Mouse (Mus musculus) megakaryocyte, embryonic 14.5 days (primary cell): Measurements from ENCODE around the gene Cd47.

ENCODE experiments used
- FLI1 ChIP-seq: IDR thresholded peaks from 2 replicates; pipeline ENCODE4 v1.6.1; 2012; ENCODE audit warnings: low read length, inconsistent platforms, mixed read lengths
- GATA1 ChIP-seq: IDR thresholded peaks from 3 replicates; pipeline ENCODE4 v1.6.1; 2012; ENCODE audit warnings: mixed read lengths, low read length, inconsistent platforms, borderline replicate concordance

DNA sequence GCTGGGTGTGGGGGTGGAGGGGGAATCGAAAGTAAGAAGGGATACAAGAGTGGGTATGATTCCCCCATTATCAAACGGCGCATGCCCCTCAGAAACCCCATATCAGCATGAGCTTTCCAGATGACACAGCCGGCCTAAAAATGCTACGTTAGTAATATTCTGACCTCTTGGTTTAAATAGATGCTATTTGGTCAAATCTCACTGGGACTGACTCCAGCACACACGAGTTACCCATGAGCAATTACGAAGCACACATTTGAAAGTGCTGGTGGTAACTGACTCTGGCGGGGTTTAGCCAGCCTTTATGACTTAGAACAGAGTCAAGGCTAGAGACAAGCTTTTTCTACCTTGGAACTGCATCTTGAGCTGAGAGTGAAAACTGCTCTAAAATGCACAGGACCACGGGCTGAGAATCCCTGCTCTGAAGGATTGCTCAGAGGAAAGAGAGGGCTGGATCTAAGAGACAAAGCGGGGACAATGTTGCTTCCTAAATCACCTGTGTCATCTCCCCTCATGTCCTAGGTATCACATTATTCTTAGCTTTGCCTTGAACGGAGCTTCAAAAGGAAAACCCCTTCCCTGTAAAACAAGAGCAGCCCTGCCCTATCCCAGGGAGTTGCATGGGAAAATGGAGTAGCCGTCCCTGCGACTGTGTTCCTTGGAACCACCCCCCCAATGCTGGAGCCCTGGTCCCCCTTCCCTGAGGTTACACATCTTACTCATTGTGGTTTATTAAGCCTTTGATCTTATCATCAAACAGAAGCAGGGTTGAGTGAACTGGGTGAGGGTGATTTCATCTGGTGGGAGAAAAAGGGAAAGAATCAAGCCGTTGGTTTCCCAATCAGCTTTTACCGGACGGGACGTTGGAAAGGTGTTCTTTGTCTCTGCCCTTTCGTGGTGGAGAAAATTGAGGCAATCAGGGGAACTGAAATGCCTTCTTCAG lies 26.0 kb upstream of the Cd47 start:
- no peak for TF ChIP-seq FLI1
- TF ChIP-seq GATA1: no peak
